Mouse (Mus musculus) intestine, embryonic 15.5 days (tissue): ENCODE data around the gene Klk9. TPM values are rescaled to one million over a fixed set of nuclear protein-coding genes. Genes with fewer than 3 reads are reported as not detected.

ENCODE experiments used
- ATAC-seq: fragments of 200-750 bp; cut with Nextera tagmentation; 2 replicates; pipeline ENCODE4 v1.8.0; 2017; ENCODE audit warnings: moderate TSS enrichment, moderate library complexity
- H3K27ac ChIP-seq: fragments of 300-500 bp; sonication (generic); 2 replicates; pipeline ENCODE4 v1.5.1; 2015; ENCODE audit warnings: mild to moderate bottlenecking, inconsistent platforms
- H3K27me3 ChIP-seq: fragments of 300-500 bp; sonication (generic); replicated peaks from 2 replicates; pipeline ENCODE4 v1.6.1; 2015; ENCODE audit warnings: inconsistent platforms
- H3K36me3 ChIP-seq: fragments of 300-500 bp; sonication (generic); 2 replicates; pipeline ENCODE4 v1.6.1; 2015; ENCODE audit warnings: inconsistent platforms
- H3K4me1 ChIP-seq: fragments of 300-500 bp; sonication (generic); replicated peaks from 2 replicates; pipeline ENCODE4 v1.6.1; 2015; ENCODE audit warnings: inconsistent platforms
- H3K4me2 ChIP-seq: fragments of 300-500 bp; sonication (generic); replicated peaks from 2 replicates; pipeline ENCODE4 v1.6.1; 2015; ENCODE audit warnings: mild to moderate bottlenecking, inconsistent platforms
- H3K4me3 ChIP-seq: fragments of 300-500 bp; sonication (generic); replicated peaks from 2 replicates; pipeline ENCODE4 v1.5.1; 2015; ENCODE audit warnings: inconsistent platforms
- H3K9ac ChIP-seq: fragments of 300-500 bp; sonication (generic); 2 replicates; pipeline ENCODE4 v1.6.1; 2015; ENCODE audit warnings: inconsistent platforms
- H3K9me3 ChIP-seq: fragments of 300-500 bp; sonication (generic); 2 replicates; pipeline ENCODE4 v1.6.1; 2016; ENCODE audit warnings: inconsistent platforms
- WGBS: fragments of 180-500 bp; shearing (Covaris S2); methylation state at CpG from one replicate; pipeline ENCODE4 v1.1.7; 2015; 5-methylcytosine and 5-hydroxymethylcytosine counted together
- polyA plus RNA-seq: library from polyadenylated mRNA; unstranded; fragments of >200 nt; fragmentation: Nextera tagmentation; extraction: Ambion mirVana; gene quantifications from 2 replicates; pipeline ENCODE4 v1.2.1, GENCODE M21; 2015

Klk9 gene
- polyA plus RNA-seq, 1 experiment from 2014 or later, result not detected

DNA sequence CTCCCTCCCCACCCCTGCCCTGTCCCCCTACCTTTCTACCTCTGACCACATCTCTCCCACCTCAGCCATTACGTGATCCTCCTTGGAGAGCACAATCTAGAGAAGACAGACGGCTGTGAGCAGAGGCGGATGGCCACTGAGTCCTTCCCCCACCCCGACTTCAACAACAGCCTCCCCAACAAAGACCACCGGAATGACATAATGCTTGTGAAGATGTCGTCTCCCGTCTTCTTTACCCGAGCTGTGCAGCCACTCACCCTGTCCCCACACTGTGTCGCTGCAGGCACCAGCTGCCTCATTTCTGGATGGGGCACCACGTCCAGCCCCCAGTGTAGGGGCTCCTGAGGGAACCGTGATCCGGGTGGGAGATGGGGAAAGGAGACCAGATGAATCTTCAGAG, 14.3 kb upstream of the Klk9 start:
- 86% methylated on average over 12 of the region's 12 CpGs for WGBS
- Histone ChIP-seq H3K27ac (no peak overlapping the region), H3K9ac (no peak overlapping the region), H3K36me3 (no peaks in the 10 kb centered on the region), H3K9me3 (no peaks in the 10 kb centered on the region), H3K27me3 (no peaks in the 10 kb centered on the region), H3K4me2 (no peak overlapping the region), H3K4me1 (peaks cover 2% of the 10 kb centered on the region; the same call in 1 of the 2 replicates), H3K4me3 (no peak overlapping the region)
- ATAC-seq, result no peak

DNA sequence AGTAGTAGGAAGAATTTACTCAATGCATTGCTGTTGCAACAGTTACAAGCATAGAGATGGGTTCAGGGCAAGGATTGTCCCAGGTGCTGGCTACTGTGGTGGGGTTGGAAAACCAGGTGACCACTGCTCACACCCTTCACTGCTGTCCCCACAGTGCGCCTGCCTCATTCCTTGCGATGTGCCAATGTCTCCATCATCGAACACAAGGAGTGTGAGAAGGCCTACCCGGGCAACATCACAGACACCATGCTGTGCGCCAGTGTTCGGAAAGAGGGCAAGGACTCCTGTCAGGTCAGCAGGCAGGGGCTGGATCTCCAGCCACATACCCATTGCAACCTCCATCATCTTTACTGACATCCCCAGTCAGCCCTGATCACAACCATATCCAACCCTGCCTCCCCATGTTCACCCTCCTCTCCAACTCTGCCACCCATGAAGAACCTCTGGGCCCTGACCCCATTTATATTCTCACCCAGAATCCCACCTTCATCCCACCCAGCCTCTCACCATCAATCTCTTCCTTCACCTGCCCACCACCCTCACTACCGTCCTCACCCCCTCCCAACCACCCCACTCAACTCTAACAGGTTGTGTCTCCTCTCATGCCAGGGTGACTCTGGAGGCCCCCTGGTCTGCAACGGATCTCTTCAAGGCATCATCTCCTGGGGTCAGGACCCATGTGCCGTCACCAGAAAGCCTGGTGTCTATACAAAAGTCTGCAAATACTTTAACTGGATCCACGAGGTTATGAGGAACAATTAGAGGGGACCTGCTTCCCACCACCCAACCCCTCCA, 13.3 kb upstream of the Klk9 start:
- H3K27me3 ChIP-seq, result 0 out of 2 replicates have a peak, but pooled peaks cover 4% of the 10 kb centered on the region
- no peak for ATAC-seq
- peaks cover 2% of the 10 kb centered on the region; the same call in 1 of the 2 replicates for H3K4me1 ChIP-seq
- H3K36me3 ChIP-seq, result no peaks in the 10 kb centered on the region
- H3K9me3 ChIP-seq, result no peaks in the 10 kb centered on the region
- H3K4me3 ChIP-seq, result no peak overlapping the region
- H3K9ac ChIP-seq, result no peak overlapping the region
- H3K4me2 ChIP-seq, result no peak overlapping the region
- H3K27ac ChIP-seq, result no peak overlapping the region
- WGBS, result 83% methylated on average over 10 of the region's 10 CpGs

DNA sequence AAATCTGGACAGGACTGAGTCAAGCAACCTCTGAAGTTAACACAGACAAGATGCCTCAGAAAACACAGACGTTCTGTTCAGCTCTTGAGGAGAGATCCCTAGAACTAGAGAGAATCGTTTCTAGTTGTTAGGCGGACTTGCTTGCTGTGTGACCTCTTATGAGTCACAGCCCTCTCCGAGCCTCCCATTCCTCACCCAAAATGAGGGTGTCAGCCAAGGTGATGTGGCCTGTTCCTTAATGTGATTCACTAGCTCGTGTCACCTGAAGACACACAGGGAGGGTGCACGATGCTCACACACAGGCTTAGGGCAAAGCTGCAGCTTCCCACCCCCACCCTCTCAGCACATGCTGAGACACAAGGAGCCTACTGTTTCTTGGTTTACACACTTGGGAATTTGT, 11.4 kb upstream of the Klk9 start:
- ATAC-seq, result no peak
- Histone ChIP-seq H3K9me3 (no peaks in the 10 kb centered on the region), H3K4me2 (no peak overlapping the region), H3K27me3 (0 out of 2 replicates have a peak, but pooled peaks cover 7% of the 10 kb centered on the region), H3K36me3 (no peaks in the 10 kb centered on the region), H3K4me1 (peaks cover 2% of the 10 kb centered on the region; the same call in 1 of the 2 replicates), H3K9ac (no peak overlapping the region), H3K27ac (no peak overlapping the region), H3K4me3 (no peak overlapping the region)
- 50% methylated on average over 6 of the region's 6 CpGs for WGBS

DNA sequence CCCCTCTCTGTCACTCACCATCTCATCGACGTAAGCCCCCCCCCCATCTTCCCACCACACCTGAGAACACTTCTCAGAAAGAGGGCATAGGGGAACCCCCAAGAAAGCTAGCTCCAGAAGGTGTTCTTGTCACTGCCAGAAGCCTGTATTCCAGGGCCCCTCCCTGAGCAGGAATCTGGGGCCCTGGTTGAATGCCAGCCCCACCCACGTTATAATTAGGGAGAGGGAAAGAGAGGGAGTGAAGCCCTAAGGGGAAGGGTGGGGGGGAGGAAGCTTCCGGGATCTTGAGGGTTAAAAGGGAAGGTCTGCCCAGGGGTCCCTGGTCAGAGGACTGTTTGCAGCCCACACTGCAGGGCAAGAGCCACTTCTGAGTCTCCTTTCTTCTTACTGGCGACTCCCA, 10.9 kb upstream of the Klk9 start, which contains the start of gene Klk10:
Klk10 (plus strand) TSS at position 290 of the 400 bp plus-strand sequence.
- H3K27ac ChIP-seq, result no peak within 1 kb of the TSS
- 32% methylated on average over 5 of the region's 5 CpGs for WGBS
- H3K4me2 ChIP-seq, result 0 out of 2 replicates have a peak within 1 kb of the TSS, but pooled peaks have one; percentile 4

DNA sequence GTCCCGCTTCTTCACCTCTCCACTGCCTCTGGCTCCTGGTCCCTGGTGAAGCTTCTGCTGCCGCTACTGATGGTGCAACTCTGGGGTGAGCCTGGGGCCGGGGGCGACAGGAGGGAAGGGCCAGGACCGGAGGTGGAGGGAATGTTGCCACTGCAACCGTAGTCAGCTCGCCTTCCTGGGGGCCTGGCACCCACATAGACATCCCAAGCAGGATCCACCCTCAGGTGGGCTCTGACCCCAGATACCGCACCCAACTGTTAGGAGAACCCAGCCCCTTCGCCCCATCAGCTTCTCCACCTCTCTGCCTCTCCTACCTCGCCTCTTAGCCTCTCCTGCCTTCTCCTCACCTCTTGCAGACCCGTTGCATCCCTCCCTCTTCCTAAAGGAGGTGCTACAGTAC, 10.2 kb upstream of the Klk9 start:
- Histone ChIP-seq H3K27ac (no peak overlapping the region), H3K9me3 (no peaks in the 10 kb centered on the region), H3K27me3 (0 out of 2 replicates have a peak, but pooled peaks cover 7% of the 10 kb centered on the region), H3K4me3 (no peak overlapping the region), H3K36me3 (no peaks in the 10 kb centered on the region), H3K4me1 (peaks cover 2% of the 10 kb centered on the region; the same call in 1 of the 2 replicates), H3K9ac (no peak overlapping the region), H3K4me2 (no peak overlapping the region)
- WGBS, result 85% methylated on average over 11 of the region's 11 CpGs
- ATAC-seq, result no peak

More for the DNA sequence above, 10.9 kb upstream of the Klk9 start, which contains the start of gene Klk10:
- no peak within 1 kb of the TSS for H3K4me3 ChIP-seq
- H3K36me3 ChIP-seq, result no peaks in the 10 kb centered on the region
- H3K4me1 ChIP-seq, result peaks cover 2% of the 10 kb centered on the region; the same call in 1 of the 2 replicates
- H3K9ac ChIP-seq, result no peak within 1 kb of the TSS
- ATAC-seq, result no peak
- 0 out of 2 replicates have a peak, but pooled peaks cover 7% of the 10 kb centered on the region for H3K27me3 ChIP-seq
- H3K9me3 ChIP-seq, result no peaks in the 10 kb centered on the region

DNA sequence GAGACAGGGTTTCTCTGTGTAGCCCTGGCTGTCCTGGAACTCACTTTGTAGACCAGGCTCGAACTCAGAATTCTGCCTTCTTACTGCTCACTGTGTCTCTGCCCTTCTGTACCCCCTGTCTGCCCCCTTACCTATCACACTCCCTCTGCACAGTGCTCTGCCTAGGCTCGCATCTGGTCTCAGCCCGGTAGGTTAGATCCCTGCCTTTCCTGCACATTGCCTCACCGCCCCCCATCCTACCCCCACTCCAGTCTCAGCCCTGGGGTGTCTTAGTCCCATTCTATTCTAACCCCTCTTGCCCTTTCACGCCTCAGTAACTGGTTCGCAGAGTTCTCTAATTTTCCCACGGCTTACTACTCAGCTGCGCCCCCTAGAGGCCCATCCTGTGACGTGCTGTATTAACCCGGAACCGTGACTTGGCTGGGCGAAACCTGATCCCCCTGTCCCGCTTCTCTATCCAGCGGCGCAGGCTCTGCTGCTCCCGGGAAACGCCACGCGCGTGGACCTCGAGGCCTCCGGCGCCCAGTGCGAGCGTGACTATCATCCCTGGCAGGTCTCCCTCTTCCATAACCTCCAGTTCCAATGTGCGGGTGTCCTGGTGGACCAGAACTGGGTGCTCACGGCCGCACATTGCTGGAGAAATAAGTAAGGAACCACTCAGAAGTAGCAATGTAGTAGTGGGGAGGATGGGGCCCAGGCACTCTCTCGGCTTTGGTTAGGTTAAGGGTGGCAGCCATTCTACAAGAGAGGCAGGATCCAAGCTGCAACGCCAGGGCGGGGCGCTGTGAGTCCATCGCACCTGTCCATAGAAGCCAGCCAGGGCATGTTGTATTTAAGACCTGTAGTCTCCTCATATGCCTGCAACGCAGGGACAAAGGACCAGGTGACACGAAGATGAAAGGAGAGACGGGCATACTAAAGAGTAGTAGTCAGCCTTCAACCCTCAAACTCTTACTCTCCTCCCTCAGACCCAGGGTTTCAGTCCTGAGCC, 9.1 kb upstream of the Klk9 start:
- ATAC-seq, result peak; percentile 89
- peak overlapping the region; percentile 80 for H3K4me2 ChIP-seq
- H3K27me3 ChIP-seq, result 0 out of 2 replicates have a peak, but pooled peaks cover 7% of the 10 kb centered on the region
- H3K9ac ChIP-seq, result peak overlapping the region; percentile 21; the same call in 1 of the 2 replicates
- WGBS, result 9% methylated on average over 36 of the region's 36 CpGs
- H3K4me3 ChIP-seq, result peak overlapping the region; percentile 26
- H3K9me3 ChIP-seq, result no peaks in the 10 kb centered on the region
- no peaks in the 10 kb centered on the region for H3K36me3 ChIP-seq
- no peak overlapping the region for H3K27ac ChIP-seq
- peaks cover 2% of the 10 kb centered on the region; the same call in 1 of the 2 replicates for H3K4me1 ChIP-seq

- no peak for ATAC-seq
- WGBS, result 83% methylated on average over 1 of the region's 1 CpGs
- H3K27ac ChIP-seq, result no peak overlapping the region
- H3K4me1 ChIP-seq, result peaks cover 2% of the 10 kb centered on the region; the same call in 1 of the 2 replicates
- no peaks in the 10 kb centered on the region for H3K36me3 ChIP-seq
- H3K4me2 ChIP-seq, result no peak overlapping the region
- no peaks in the 10 kb centered on the region for H3K9me3 ChIP-seq
- H3K4me3 ChIP-seq, result no peak overlapping the region
- 0 out of 2 replicates have a peak, but pooled peaks cover 7% of the 10 kb centered on the region for H3K27me3 ChIP-seq
- H3K9ac ChIP-seq, result no peak overlapping the region
These were observed 6.4 kb upstream of the Klk9 start for GRCm38 (mm10) chr7:43785286-43785685.

- no peak for ATAC-seq
- H3K9me3 ChIP-seq, result no peaks in the 10 kb centered on the region
- H3K27me3 ChIP-seq, result 0 out of 2 replicates have a peak, but pooled peaks cover 6% of the 10 kb centered on the region
- H3K4me1 ChIP-seq, result no peaks in the 10 kb centered on the region
- WGBS, result 83% methylated on average over 3 of the region's 3 CpGs
- no peaks in the 10 kb centered on the region for H3K36me3 ChIP-seq
- H3K27ac ChIP-seq, result no peak overlapping the region
- H3K4me3 ChIP-seq, result no peak overlapping the region
- no peak overlapping the region for H3K4me2 ChIP-seq
- H3K9ac ChIP-seq, result no peak overlapping the region
These were observed 3.6 kb upstream of the Klk9 start for GRCm38 (mm10) chr7:43788096-43788495.

DNA sequence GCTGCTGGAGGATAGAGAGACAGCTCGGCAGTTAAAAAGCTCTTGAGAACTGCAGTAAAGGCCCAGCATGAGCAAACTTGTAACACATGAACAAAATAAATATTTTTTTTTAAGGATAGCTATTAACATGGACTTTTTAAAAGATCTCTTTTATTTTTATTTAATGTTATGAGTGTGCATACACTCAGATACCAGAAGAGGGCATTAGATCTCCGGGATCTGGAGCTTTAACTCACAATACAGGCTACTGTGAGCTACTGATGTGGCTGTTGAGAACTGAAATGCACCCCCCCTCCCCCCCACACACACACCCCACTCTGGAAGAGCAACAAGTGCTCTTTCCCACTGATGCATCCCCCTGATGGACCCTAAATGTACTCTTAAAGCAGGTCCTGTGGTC, 2.4 kb upstream of the Klk9 start:
- H3K27ac ChIP-seq, result no peak overlapping the region
- no peak overlapping the region for H3K4me3 ChIP-seq
- no peak overlapping the region for H3K9ac ChIP-seq
- no peaks in the 10 kb centered on the region for H3K27me3 ChIP-seq
- H3K36me3 ChIP-seq, result no peaks in the 10 kb centered on the region
- ATAC-seq, result no peak
- no peaks in the 10 kb centered on the region for H3K9me3 ChIP-seq
- H3K4me2 ChIP-seq, result no peak overlapping the region
- H3K4me1 ChIP-seq, result no peaks in the 10 kb centered on the region
- 71% methylated on average over 2 of the region's 2 CpGs for WGBS

- Histone ChIP-seq H3K27ac (no peak overlapping the region), H3K4me3 (peak overlapping the region; percentile 45), H3K36me3 (no peaks in the 10 kb centered on the region), H3K9ac (no peak overlapping the region), H3K4me1 (0 out of 2 replicates have a peak, but pooled peaks cover 5% of the 10 kb centered on the region), H3K4me2 (peak overlapping the region; percentile 84), H3K27me3 (no peaks in the 10 kb centered on the region; the same call in 1 of the 2 replicates), H3K9me3 (no peaks in the 10 kb centered on the region)
- peak; percentile 21 for ATAC-seq
- 8% methylated on average over 8 of the region's 8 CpGs for WGBS
These were observed 4.7 kb downstream of the Klk9 start for GRCm38 (mm10) chr7:43796355-43796754.

DNA sequence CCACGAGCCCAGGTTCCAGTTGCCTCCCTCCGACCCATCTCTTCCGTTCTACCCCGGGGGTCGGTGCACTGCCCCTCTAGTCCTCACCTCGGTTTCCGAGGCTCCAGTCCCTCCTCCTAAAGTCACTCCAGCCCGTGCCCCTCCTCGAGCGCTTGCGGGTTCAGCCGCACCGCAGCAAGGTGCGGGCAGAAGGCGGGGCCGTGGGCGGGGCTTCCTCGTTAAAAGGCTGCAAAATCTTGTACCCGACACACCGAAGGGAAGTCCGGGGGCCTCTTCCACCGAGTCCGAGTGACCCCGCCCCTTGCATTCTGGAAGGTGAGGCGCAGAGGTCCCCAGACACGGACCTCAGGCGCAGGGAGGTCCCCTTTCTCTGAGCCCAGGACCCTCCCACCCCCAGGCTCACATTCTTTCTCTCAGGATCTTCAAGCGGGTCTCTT, 5.7 kb downstream of the Klk9 start, which contains the start of gene Klk8:
Klk8 (plus strand) TSS at position 245 of the 437 bp plus-strand sequence.
- Histone ChIP-seq H3K4me3 (peak within 1 kb of the TSS; percentile 45), H3K9me3 (no peaks in the 10 kb centered on the region), H3K4me1 (0 out of 2 replicates have a peak, but pooled peaks cover 5% of the 10 kb centered on the region), H3K27me3 (no peaks in the 10 kb centered on the region; the same call in 1 of the 2 replicates), H3K36me3 (no peaks in the 10 kb centered on the region), H3K4me2 (peak within 1 kb of the TSS; percentile 84), H3K9ac (peak within 1 kb of the TSS; percentile 24), H3K27ac (no peak within 1 kb of the TSS)
- under 1% methylated on average over 28 of the region's 28 CpGs for WGBS
- peak; percentile 55 for ATAC-seq
